Mouse (Mus musculus): Measurements from ENCODE around the gene Zfp984. TPM values are rescaled to one million over a fixed set of nuclear protein-coding genes. Genes with fewer than 3 reads are reported as not detected.
"Not testable (repeated sequence)": the region's sequence is repeated elsewhere in the genome, so short reads cannot be mapped to it uniquely, and the experiment has no call there.

The Zfp984 gene
- polyA plus RNA-seq, 1 experiment: not detected

GRCm38 (mm10) chr4:147814592-147815167 lies 5.1 kb upstream of the Zfp984 start:
- no peaks in the 10 kb centered on the region for H3K27me3 ChIP-seq (ENCODE audit: control insufficient read depth)
- H3K9me3 ChIP-seq (ENCODE audit: control insufficient read depth, low read length): peaks cover 3% of the 10 kb centered on the region
- H3K4me1 ChIP-seq (ENCODE audit: control insufficient read depth): no peaks in the 10 kb centered on the region
- TF ChIP-seq TAL1 (IDR thresholded peaks at IDR 0.05; ENCODE audit: low read length) (no peak), GATA1 (IDR thresholded peaks at IDR 0.05; ENCODE audit: low read length) (no peak)
- no peaks in the 10 kb centered on the region for H3K36me3 ChIP-seq (ENCODE audit: control insufficient read depth)
- no peak overlapping the region for H3K4me3 ChIP-seq (replicated peaks)

DNA sequence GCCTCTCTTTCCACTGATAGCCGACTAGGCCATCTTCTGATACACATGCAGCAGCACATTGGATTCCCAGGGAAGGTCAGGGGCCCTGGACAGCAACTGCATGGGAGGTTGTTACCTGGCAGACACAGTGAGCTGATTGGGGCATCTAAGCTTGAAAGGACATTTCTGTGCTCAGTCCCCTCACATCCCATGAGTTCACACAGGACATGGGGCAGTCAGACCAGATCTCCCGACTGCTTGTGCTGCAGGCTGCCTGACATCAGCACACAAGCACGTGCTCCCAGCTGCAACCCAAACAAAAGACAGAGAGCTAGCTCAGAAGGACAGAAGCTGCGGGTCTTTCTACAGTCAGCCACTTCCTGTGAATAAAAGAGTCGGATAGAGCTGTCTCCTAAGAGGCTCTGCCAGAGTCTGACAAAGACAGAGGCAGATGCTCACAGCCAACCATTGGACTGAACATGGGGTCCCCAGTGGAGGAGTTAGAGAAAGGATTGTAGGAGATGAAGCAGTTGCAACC lies 3.7 kb upstream of the Zfp984 start:
- Histone ChIP-seq H3K27me3 (ENCODE audit: control insufficient read depth) (no peaks in the 10 kb centered on the region), H3K9me3 (ENCODE audit: control insufficient read depth, low read length) (peaks cover 5% of the 10 kb centered on the region), H3K4me1 (ENCODE audit: control insufficient read depth) (no peaks in the 10 kb centered on the region; the same call in 1 of the 2 replicates), H3K36me3 (ENCODE audit: control insufficient read depth) (no peaks in the 10 kb centered on the region), H3K4me3 (replicated peaks) (no peak overlapping the region)
- TF ChIP-seq TAL1 (IDR thresholded peaks at IDR 0.05; ENCODE audit: low read length) (no peak), GATA1 (IDR thresholded peaks at IDR 0.05; ENCODE audit: low read length) (no peak)

DNA sequence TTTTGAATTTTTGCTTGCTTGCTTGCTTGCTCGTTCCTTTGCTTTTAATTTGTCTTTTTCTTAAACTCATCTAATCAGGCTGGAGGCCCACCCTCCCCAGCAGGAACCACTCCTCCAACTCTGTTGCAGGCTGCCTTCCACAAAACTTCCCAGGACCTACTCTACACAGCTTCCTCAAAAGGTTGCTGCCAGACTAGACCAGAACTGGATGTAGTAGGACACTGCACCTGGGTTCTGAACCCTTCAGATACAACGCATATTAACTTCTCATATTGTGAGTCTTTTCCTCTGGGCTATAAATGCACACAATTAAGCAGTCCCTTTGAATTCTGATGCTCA lies 347 bp upstream of the Zfp984 start:
- H3K4me3 ChIP-seq (replicated peaks): not testable (repeated sequence)

DNA sequence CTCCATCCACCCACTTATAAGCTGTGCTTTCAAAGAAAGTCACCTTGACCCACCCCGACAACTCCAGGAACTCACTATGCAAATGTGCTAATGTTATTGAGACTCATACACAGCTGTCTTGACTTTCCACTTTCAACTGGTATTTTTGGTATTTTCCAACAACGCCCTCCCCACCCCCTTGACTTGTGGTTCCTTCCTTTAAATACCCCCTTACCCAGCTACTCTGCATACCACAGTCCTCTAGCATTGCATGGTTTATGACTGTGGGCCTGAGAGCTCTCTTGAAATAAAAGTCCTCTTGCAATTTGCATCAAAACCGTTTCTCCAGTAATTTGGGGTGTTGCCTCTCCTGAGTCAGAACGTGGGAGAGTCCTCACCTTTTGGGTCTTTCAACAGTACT lies 1.1 kb downstream of the Zfp984 start:
- H3K9me3 ChIP-seq (ENCODE audit: control insufficient read depth, low read length); H3K4me1 ChIP-seq (ENCODE audit: control insufficient read depth); H3K4me3 ChIP-seq (replicated peaks); H3K27me3 ChIP-seq (ENCODE audit: control insufficient read depth); H3K36me3 ChIP-seq (ENCODE audit: control insufficient read depth): not testable (repeated sequence)

More for the DNA sequence above, 347 bp upstream of the Zfp984 start:
- not testable (repeated sequence) for H3K27me3 ChIP-seq (ENCODE audit: control insufficient read depth); H3K36me3 ChIP-seq (ENCODE audit: control insufficient read depth); H3K4me1 ChIP-seq (ENCODE audit: control insufficient read depth); H3K9me3 ChIP-seq (ENCODE audit: control insufficient read depth, low read length)

GRCm38 (mm10) chr4:147795308-147795707 lies 14.3 kb downstream of the Zfp984 start:
- not testable (repeated sequence) for H3K4me1 ChIP-seq (ENCODE audit: control insufficient read depth); H3K9me3 ChIP-seq (ENCODE audit: control insufficient read depth, low read length); H3K4me3 ChIP-seq (replicated peaks); H3K36me3 ChIP-seq (ENCODE audit: control insufficient read depth); H3K27me3 ChIP-seq (ENCODE audit: control insufficient read depth)

DNA sequence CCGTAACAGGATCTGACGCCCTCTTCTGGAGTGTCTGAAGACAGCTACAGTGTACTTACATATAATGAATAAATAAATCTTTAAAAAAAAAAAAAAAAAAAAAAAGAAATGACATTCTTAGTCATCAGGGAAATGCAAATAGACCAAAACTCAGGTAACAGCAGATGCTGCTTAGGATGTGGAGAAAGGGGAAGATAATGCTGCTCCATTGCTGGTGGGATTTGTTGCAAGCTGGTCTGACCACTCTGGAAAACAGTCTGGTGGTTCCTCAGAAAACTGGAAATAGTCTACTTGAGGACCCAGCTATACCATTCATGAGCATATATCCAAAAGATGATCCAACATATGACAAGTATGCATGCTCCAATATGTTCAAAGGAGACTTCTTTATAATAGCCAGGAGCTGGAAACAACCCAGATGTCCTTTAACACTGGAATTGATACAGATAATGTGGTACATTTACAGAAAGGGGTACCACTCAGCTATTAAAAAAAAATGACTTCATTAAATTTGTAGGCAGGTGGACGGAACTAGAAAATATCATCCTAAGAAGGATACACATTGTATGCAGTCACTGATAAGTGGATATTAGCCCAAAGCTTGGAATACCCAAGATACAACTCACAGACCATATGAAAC lies 15.4 kb downstream of the Zfp984 start:
- not testable (repeated sequence) for H3K36me3 ChIP-seq (ENCODE audit: control insufficient read depth); H3K4me3 ChIP-seq (replicated peaks); H3K4me1 ChIP-seq (ENCODE audit: control insufficient read depth); H3K9me3 ChIP-seq (ENCODE audit: control insufficient read depth, low read length); H3K27me3 ChIP-seq (ENCODE audit: control insufficient read depth)

DNA sequence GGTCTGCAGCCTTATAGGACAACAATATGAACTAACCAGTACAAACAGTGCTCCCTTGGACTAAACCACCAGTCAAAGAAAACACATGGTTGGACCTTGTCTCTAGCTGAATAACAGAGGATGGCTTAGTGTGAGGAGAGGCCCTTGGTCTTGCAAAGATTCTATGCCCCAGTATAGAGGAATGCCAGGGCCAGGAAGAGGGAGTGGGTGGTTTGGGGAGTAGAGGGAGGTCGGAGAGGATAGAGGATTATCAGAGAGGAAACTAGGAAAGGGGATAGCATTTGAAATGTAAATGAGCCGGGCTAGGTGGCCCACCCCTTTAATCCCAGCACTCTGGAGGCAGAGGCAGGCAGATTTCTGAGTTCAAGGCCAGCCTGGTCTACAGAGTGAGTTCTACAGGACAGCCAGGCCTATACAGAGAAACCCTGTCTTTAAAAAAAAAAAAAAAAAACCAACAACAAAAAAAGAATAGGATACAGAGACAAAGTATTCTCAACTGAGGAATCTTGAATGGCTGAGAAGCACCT lies 16.1 kb downstream of the Zfp984 start:
- H3K27me3 ChIP-seq (ENCODE audit: control insufficient read depth); H3K4me3 ChIP-seq (replicated peaks); H3K4me1 ChIP-seq (ENCODE audit: control insufficient read depth); H3K36me3 ChIP-seq (ENCODE audit: control insufficient read depth); H3K9me3 ChIP-seq (ENCODE audit: control insufficient read depth, low read length): not testable (repeated sequence)

DNA sequence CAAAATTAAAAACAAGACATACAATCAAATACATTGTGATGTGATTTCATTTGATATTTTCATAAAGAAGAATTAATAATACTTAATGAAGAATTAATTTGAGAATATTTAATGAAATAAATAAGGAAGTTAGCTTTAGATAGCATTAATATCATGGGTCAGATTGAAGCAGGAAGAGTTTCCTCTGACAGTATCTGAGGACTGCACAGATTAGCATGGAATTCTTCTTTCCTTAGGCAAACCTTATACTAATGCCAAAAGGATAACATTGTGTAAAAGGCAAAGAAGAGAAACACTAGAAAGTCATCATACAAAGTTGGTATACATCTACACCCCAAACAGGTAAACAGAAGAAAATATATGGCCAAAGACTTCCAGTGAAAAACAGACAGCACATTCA lies 17.9 kb downstream of the Zfp984 start:
- not testable (repeated sequence) for H3K4me3 ChIP-seq (replicated peaks); H3K36me3 ChIP-seq (ENCODE audit: control insufficient read depth); H3K9me3 ChIP-seq (ENCODE audit: control insufficient read depth, low read length); H3K27me3 ChIP-seq (ENCODE audit: control insufficient read depth); H3K4me1 ChIP-seq (ENCODE audit: control insufficient read depth)

- H3K27me3 ChIP-seq (ENCODE audit: control insufficient read depth); H3K9me3 ChIP-seq (ENCODE audit: control insufficient read depth, low read length); H3K4me3 ChIP-seq (replicated peaks); H3K36me3 ChIP-seq (ENCODE audit: control insufficient read depth); H3K4me1 ChIP-seq (ENCODE audit: control insufficient read depth): not testable (repeated sequence)
These were observed 63.3 kb downstream of the Zfp984 start for GRCm38 (mm10) chr4:147746255-147746654.

DNA sequence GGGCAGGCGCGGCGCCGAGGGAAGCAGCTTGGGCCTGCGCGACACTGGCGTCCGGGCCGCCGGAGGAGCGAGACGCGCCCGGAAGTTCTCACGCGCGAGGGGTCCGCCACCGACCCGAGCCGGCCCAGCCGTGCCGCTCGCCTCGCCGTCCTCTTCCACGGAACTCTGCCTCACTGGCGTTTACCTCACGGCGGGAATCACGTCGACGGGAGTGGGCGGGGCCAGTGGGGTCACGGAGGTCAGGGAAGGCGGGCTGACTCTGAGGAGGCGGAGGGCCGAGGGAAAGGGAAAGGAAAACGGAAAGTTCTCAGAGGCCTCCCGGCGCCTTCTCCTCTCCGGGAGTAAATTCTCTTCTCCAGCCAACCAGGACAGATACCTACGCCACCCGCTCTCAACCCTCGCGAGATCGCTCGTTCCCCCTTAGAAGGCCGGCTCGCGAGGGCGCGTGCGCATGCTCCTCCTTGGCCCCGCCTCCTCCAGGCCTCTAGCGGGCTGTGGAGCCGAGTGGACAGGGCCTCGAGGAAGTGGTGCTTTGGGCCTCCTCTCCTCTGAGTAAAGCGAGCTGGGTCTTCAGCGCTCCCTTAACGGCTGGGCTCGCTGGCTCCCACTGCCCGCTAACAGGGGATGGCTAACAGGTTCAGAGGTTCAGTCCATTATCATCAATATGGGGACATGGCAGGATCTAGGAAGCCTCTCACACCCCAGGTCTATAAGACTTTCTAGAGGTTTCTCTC lies 70.8 kb downstream of the Zfp984 start:
- not testable (repeated sequence) for H3K4me3 ChIP-seq (replicated peaks); H3K4me1 ChIP-seq (ENCODE audit: control insufficient read depth); H3K36me3 ChIP-seq (ENCODE audit: control insufficient read depth); H3K9me3 ChIP-seq (ENCODE audit: control insufficient read depth, low read length); H3K27me3 ChIP-seq (ENCODE audit: control insufficient read depth)

Other genes with a start within 250 kb of the Zfp984 start
- 0.02 TPM in 2 replicates for gene Zfp979, start 167.3 kb downstream of the Zfp984 start, polyA plus RNA-seq (2012)
- 0.01 TPM in 1 of 2 replicates, not detected in the other for gene Zfp534, start 107.2 kb downstream of the Zfp984 start, polyA plus RNA-seq (2012)
- 0.01 TPM in 1 of 2 replicates, not detected in the other for gene Zfp933, start 38.6 kb upstream of the Zfp984 start, polyA plus RNA-seq (2012)
- gene Miip, start 59.0 kb upstream of the Zfp984 start, polyA plus RNA-seq (2012): 9.4 and 19.8 TPM in 2 replicates
- not detected in 2 replicates for gene Fv1, start 59.2 kb upstream of the Zfp984 start, polyA plus RNA-seq (2012)
- gene Mfn2, start 94.9 kb upstream of the Zfp984 start, polyA plus RNA-seq (2012): 0.89 and 1.5 TPM in 2 replicates
- 0.14 and 0.29 TPM in 2 replicates for gene Plod1, start 127.0 kb upstream of the Zfp984 start, polyA plus RNA-seq (2012)
- gene 2510039O18Rik, start 131.1 kb upstream of the Zfp984 start, polyA plus RNA-seq (2012): 5.7 and 5.9 TPM in 2 replicates
- not detected in 2 replicates for gene Nppb, start 176.0 kb upstream of the Zfp984 start, polyA plus RNA-seq (2012)
- not detected in 2 replicates for gene Nppa, start 190.9 kb upstream of the Zfp984 start, polyA plus RNA-seq (2012)
- gene Clcn6, start 229.0 kb upstream of the Zfp984 start, polyA plus RNA-seq (2012): 0.11 and 0.29 TPM in 2 replicates
- 1.9 and 2.8 TPM in 2 replicates for gene Mthfr, start 229.3 kb upstream of the Zfp984 start, polyA plus RNA-seq (2012)

Measured in erythroblast, embryonic 14.5 days (primary cell).